Mouse (Mus musculus): ENCODE measurements around the gene Loxl3. TPM values are rescaled to one million over a fixed set of nuclear protein-coding genes. Genes with fewer than 3 reads are reported as not detected.
A peak's percentile ranks its signal among the peaks of the same experiment; 100 is the strongest.

Gene Loxl3
- total RNA-seq, 2 experiments from 2014 or later = 1.2 to 1.4 TPM

- no peak for DNase-seq (ENCODE audit: low spot score)
Measured at GRCm38 (mm10) chr6:83049367-83049766, 15.4 kb downstream of the Loxl3 start.

GRCm38 (mm10) chr6:83053136-83053960, 19.4 kb downstream of the Loxl3 start:
- DNase-seq (ENCODE audit: low spot score) = no peak

GRCm38 (mm10) chr6:83054074-83054851, 20.3 kb downstream of the Loxl3 start, which contains the start of gene Aup1:
Aup1 (plus strand) TSS chr6:83054521.
- DNase-seq (ENCODE audit: low spot score) = peak; percentile 97

- DNase-seq (ENCODE audit: low spot score) = no peak
Measured at GRCm38 (mm10) chr6:83054871-83055431, 21.0 kb downstream of the Loxl3 start, which contains the start of gene Htra2. Htra2 (minus strand) TSS chr6:83055273.

GRCm38 (mm10) chr6:83057790-83058189, 23.8 kb downstream of the Loxl3 start, which contains the start of gene Dqx1:
Dqx1 (plus strand) TSS chr6:83057844.
- DNase-seq (ENCODE audit: low spot score) = no peak

- no peak for DNase-seq (ENCODE audit: low spot score)
Measured at GRCm38 (mm10) chr6:83058725-83059124, 24.8 kb downstream of the Loxl3 start.

GRCm38 (mm10) chr6:83065995-83066394, 32.0 kb downstream of the Loxl3 start:
- DNase-seq (ENCODE audit: low spot score) = no peak

- no peak for DNase-seq (ENCODE audit: low spot score)
Measured at GRCm38 (mm10) chr6:83066441-83066840, 32.5 kb downstream of the Loxl3 start.

GRCm38 (mm10) chr6:83068221-83068620, 34.2 kb downstream of the Loxl3 start:
- no peak for DNase-seq (ENCODE audit: low spot score)

GRCm38 (mm10) chr6:83068706-83069487, 34.9 kb downstream of the Loxl3 start:
- no peak for DNase-seq (ENCODE audit: low spot score)

- DNase-seq (ENCODE audit: low spot score) = no peak
Measured at GRCm38 (mm10) chr6:83069488-83070246, 35.7 kb downstream of the Loxl3 start.

GRCm38 (mm10) chr6:83070247-83070310, 36.1 kb downstream of the Loxl3 start, which contains the start of gene Tlx2:
Tlx2 (minus strand) TSS chr6:83070293.
- DNase-seq (ENCODE audit: low spot score) = no peak

GRCm38 (mm10) chr6:83070311-83071219, 36.6 kb downstream of the Loxl3 start:
- DNase-seq (ENCODE audit: low spot score) = no peak

GRCm38 (mm10) chr6:83071220-83071619, 37.2 kb downstream of the Loxl3 start:
- no peak for DNase-seq (ENCODE audit: low spot score)

- DNase-seq (ENCODE audit: low spot score) = no peak
Measured at GRCm38 (mm10) chr6:83074979-83075378, 41.0 kb downstream of the Loxl3 start.

- DNase-seq (ENCODE audit: low spot score) = no peak
Measured at GRCm38 (mm10) chr6:83077630-83078323, 43.8 kb downstream of the Loxl3 start, which contains the start of gene Pcgf1. Pcgf1 (plus strand) TSS chr6:83077869.

- DNase-seq (ENCODE audit: low spot score) = peak; percentile 99
Measured at GRCm38 (mm10) chr6:83078324-83078858, 44.4 kb downstream of the Loxl3 start.

GRCm38 (mm10) chr6:83080210-83080609, 46.2 kb downstream of the Loxl3 start:
- DNase-seq (ENCODE audit: low spot score) = no peak

- no peak for DNase-seq (ENCODE audit: low spot score)
Measured at GRCm38 (mm10) chr6:83083497-83083896, 49.5 kb downstream of the Loxl3 start.

Data from gastrocnemius, adult 18-20 months (tissue).